Mouse (Mus musculus) forebrain, embryonic 12.5 days (tissue): ENCODE measurements around the gene Pdilt. TPM values are rescaled to one million over a fixed set of nuclear protein-coding genes. Genes with fewer than 3 reads are reported as not detected.

Source experiments
- ATAC-seq: fragments of 200-750 bp; cut with Nextera tagmentation; 2 replicates; pipeline ENCODE4 v1.8.0; 2017; ENCODE audit warnings: moderate TSS enrichment; ENCODE audit not compliant: low FRiP score
- H3K27ac ChIP-seq: fragments of 300-500 bp; sonication (generic); 2 replicates; pipeline ENCODE4 v1.5.1; 2016; ENCODE audit warnings: mild to moderate bottlenecking
- H3K27me3 ChIP-seq: fragments of 300-500 bp; sonication (generic); 2 replicates; pipeline ENCODE4 v1.6.1; 2016; ENCODE audit warnings: mild to moderate bottlenecking
- H3K36me3 ChIP-seq: fragments of 300-500 bp; sonication (generic); replicated peaks from 2 replicates; pipeline ENCODE4 v1.6.1; 2016; ENCODE audit warnings: mild to moderate bottlenecking
- H3K4me1 ChIP-seq: fragments of 300-500 bp; sonication (generic); 2 replicates; pipeline ENCODE4 v1.6.1; 2016
- H3K4me2 ChIP-seq: fragments of 300-500 bp; sonication (generic); 2 replicates; pipeline ENCODE4 v1.6.1; 2016; ENCODE audit warnings: mild to moderate bottlenecking, moderate library complexity
- H3K4me3 ChIP-seq: fragments of 300-500 bp; sonication (generic); replicated peaks from 2 replicates; pipeline ENCODE4 v1.5.1; 2016; ENCODE audit warnings: mild to moderate bottlenecking
- H3K9ac ChIP-seq: fragments of 300-500 bp; sonication (generic); 2 replicates; pipeline ENCODE4 v1.6.1; 2016; ENCODE audit warnings: mild to moderate bottlenecking
- H3K9me3 ChIP-seq: fragments of 300-500 bp; sonication (generic); 2 replicates; pipeline ENCODE4 v1.6.1; 2016
- WGBS: fragments of 180-500 bp; shearing (Covaris S2); methylation state at CpG from one replicate; pipeline ENCODE4 v1.1.7; 2016; 5-methylcytosine and 5-hydroxymethylcytosine counted together
- polyA plus RNA-seq: library from polyadenylated mRNA; unstranded; fragments of >200 nt; fragmentation: Nextera tagmentation; extraction: Ambion mirVana; gene quantifications from 2 replicates; pipeline ENCODE4 v1.2.1, GENCODE M21; 2016

The Pdilt gene
- polyA plus RNA-seq, 1 experiment from 2014 or later: not detected

DNA sequence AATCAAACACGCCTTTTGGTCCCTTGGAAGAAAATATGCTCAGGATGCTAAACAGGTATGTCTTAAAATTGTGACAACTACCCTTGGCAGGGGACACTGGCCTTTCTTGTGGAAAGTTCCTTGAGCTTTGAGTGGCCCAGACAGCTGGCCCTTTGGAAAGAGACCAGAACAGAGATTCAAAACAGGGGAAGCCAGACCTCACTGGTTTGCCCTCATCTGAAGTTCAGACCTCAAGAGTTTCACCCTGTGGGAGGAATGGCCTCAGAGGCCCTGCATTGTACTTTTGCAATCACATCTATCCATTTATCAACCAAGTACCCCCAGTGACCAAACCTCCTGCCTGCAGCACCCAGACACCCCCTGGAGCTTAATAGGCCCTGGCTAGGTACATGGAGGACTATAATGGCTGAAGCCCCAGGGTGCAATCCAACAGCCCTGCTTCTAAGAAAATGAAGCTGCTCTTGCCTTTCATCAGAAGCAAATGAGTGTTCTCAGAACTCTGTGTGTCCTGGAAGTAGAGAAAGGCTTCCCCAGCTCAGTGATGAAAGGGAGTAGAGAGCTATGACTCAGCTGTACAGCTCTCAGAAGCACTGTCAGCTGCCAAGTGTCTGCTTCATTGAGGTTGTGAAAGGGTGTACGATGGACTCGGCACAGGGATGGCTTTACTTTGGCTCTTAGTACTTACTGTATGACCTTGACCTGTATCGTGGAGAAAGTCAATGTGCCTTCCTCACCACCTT is 33.1 kb downstream of the Pdilt start:
- no peak overlapping the region for H3K9ac ChIP-seq
- no peaks in the 10 kb centered on the region for H3K9me3 ChIP-seq
- ATAC-seq: no peak
- no peaks in the 10 kb centered on the region for H3K36me3 ChIP-seq
- no peaks in the 10 kb centered on the region for H3K4me1 ChIP-seq
- 86% methylated on average over 4 of the region's 4 CpGs for WGBS
- no peak overlapping the region for H3K4me3 ChIP-seq
- H3K4me2 ChIP-seq: no peak overlapping the region
- H3K27me3 ChIP-seq: no peaks in the 10 kb centered on the region; the same call in 1 of the 2 replicates
- no peak overlapping the region for H3K27ac ChIP-seq

DNA sequence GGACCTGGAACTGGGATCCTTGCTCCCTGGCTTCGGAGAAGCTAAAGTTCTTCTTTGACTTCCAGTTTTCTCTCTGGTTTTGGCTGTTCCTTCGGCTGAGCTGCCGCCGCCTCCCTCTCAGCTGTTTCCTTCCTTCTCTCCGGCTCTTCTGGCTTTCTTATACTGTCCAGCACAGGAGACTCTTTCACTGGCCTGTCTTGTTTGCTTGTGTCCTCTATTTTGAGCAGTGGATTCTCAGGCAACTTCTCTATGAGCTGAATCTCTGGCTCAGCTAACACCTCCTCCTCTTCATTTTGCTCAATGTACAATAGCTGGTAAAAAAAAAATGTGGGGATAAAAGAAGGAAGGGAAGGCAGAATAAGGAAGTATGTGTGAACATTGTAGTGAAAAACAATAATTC is 36.6 kb downstream of the Pdilt start:
- Histone ChIP-seq H3K27ac (no peak overlapping the region), H3K9me3 (no peaks in the 10 kb centered on the region), H3K9ac (no peak overlapping the region), H3K36me3 (no peaks in the 10 kb centered on the region), H3K4me3 (no peak overlapping the region), H3K4me2 (no peak overlapping the region), H3K4me1 (no peaks in the 10 kb centered on the region), H3K27me3 (no peaks in the 10 kb centered on the region)
- ATAC-seq: no peak
- 89% methylated on average over 5 of the region's 5 CpGs for WGBS

DNA sequence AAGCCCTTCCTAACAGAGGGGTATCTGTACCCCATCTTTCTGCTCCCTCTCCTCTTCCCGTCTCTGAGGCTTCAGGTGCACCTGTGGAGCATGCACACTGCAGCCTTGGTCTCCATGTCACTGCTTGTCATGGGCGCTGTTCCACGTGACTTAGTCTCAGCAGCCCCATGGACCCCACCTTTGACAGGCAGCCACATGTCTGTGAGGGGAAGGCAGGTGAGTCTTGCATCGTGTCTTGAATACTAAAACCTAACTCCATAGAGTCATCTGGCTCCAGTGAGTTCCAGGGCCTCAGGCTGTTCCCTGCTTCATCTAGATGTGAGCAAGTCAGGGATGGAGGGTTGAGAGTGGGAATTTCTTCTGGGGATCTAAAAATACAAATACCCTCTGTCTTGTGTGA is 39.1 kb downstream of the Pdilt start:
- H3K9ac ChIP-seq: no peak overlapping the region
- 88% methylated on average over 4 of the region's 4 CpGs for WGBS
- H3K27ac ChIP-seq: no peak overlapping the region
- no peaks in the 10 kb centered on the region for H3K9me3 ChIP-seq
- H3K4me2 ChIP-seq: no peak overlapping the region
- H3K4me3 ChIP-seq: no peak overlapping the region
- no peaks in the 10 kb centered on the region for H3K27me3 ChIP-seq
- H3K36me3 ChIP-seq: no peaks in the 10 kb centered on the region
- ATAC-seq: no peak
- no peaks in the 10 kb centered on the region for H3K4me1 ChIP-seq

DNA sequence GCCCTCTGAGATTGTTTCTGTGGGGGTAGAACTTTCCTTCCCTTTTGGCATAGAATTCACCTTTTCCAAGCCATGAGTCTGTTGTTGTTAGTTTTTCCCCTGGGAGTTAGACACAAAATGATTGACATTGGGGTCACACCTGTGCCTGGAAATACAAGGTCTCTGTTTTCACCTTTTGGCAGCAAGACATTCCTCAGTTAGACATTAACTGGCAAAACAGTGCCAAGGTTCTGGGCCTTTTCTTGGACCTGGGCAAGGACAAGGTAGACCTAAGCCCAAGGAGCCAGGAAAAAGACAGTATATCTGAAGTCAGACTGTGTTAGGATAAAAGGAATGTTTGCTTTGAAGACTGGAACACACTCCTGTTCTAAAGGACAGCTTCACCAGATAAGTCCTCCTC is 44.0 kb downstream of the Pdilt start, which contains the start of gene Umod:
Umod (minus strand) TSS at position 27 of the 400 bp plus-strand sequence.
- H3K36me3 ChIP-seq: no peaks in the 10 kb centered on the region
- no peak within 1 kb of the TSS for H3K4me3 ChIP-seq
- H3K27me3 ChIP-seq: no peaks in the 10 kb centered on the region
- H3K27ac ChIP-seq: no peak within 1 kb of the TSS
- no peak within 1 kb of the TSS for H3K4me2 ChIP-seq
- H3K9ac ChIP-seq: no peak within 1 kb of the TSS
- H3K4me1 ChIP-seq: no peaks in the 10 kb centered on the region
- no peak for ATAC-seq
- no peaks in the 10 kb centered on the region for H3K9me3 ChIP-seq

GRCm38 (mm10) chr7:119476500-119477389 is 46.5 kb downstream of the Pdilt start:
- Histone ChIP-seq H3K4me2 (no peak overlapping the region), H3K27ac (no peak overlapping the region), H3K4me1 (no peaks in the 10 kb centered on the region), H3K4me3 (no peak overlapping the region), H3K27me3 (no peaks in the 10 kb centered on the region), H3K9ac (no peak overlapping the region), H3K9me3 (no peaks in the 10 kb centered on the region), H3K36me3 (no peaks in the 10 kb centered on the region)
- 79% methylated on average over 33 of the region's 33 CpGs for WGBS
- ATAC-seq: no peak

DNA sequence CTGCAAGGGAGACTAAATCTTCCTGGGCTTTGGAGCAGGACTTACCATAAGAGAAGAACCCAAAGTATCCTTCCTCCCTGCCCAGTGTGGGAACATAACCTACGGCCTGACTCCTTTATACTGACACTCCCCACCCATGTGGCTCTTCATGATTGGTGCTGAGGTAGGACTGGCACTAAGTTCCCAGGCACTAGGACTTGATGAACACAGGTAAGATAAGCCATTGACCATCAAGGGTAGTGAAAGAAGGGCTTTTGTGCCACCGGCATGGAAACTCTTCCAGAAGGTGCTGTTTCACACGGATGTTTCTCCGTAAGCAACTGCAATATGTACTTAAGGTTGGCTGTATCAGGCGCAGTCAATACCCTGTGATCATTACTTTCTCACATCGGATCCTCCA is 64.1 kb downstream of the Pdilt start, which contains the start of gene Gp2:
Gp2 (minus strand) TSS at position 101 of the 400 bp plus-strand sequence.
- no peak within 1 kb of the TSS for H3K9ac ChIP-seq
- no peak for ATAC-seq
- 93% methylated on average over 6 of the region's 6 CpGs for WGBS
- no peak within 1 kb of the TSS for H3K27ac ChIP-seq
- H3K27me3 ChIP-seq: no peaks in the 10 kb centered on the region
- H3K36me3 ChIP-seq: no peaks in the 10 kb centered on the region
- H3K4me1 ChIP-seq: peaks cover 4% of the 10 kb centered on the region; the same call in 1 of the 2 replicates
- no peaks in the 10 kb centered on the region for H3K9me3 ChIP-seq
- H3K4me3 ChIP-seq: no peak within 1 kb of the TSS
- H3K4me2 ChIP-seq: no peak within 1 kb of the TSS

- no peak for ATAC-seq
Measured at GRCm38 (mm10) chr7:119454192-119454591, 69.1 kb downstream of the Pdilt start.

DNA sequence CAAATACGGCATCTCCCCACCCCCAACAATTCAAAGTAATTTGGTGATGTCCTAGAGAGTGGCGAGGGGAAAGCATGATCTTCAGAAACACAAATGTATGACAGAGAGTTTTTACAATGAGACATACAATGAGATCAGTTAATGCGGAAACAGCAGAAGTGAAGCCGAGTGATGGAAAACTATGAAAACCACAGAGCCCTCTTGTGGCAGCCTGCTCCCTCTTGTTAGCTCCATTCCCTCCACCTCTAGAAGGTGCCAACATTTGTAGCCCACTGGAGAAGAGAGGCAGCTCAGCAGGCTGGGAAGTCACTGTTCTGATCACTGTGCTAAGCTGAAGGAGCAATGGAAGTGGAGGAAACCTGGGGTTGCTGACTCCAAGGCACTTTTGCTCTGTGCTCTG is 79.4 kb downstream of the Pdilt start:
- Histone ChIP-seq H3K4me1 (no peaks in the 10 kb centered on the region), H3K4me3 (no peak overlapping the region), H3K27ac (no peak overlapping the region), H3K27me3 (no peaks in the 10 kb centered on the region), H3K9me3 (no peaks in the 10 kb centered on the region), H3K9ac (no peak overlapping the region), H3K36me3 (no peaks in the 10 kb centered on the region), H3K4me2 (no peak overlapping the region)
- 79% methylated on average over 4 of the region's 4 CpGs for WGBS
- ATAC-seq: no peak

More at GRCm38 (mm10) chr7:119454192-119454591, 69.1 kb downstream of the Pdilt start:
- Histone ChIP-seq H3K9me3 (no peaks in the 10 kb centered on the region), H3K9ac (no peak overlapping the region), H3K4me3 (no peak overlapping the region), H3K27ac (no peak overlapping the region), H3K4me2 (no peak overlapping the region), H3K4me1 (peaks cover 4% of the 10 kb centered on the region; the same call in 1 of the 2 replicates), H3K27me3 (no peaks in the 10 kb centered on the region), H3K36me3 (no peaks in the 10 kb centered on the region)
- WGBS: 75% methylated on average over 7 of the region's 7 CpGs

GRCm38 (mm10) chr7:119441938-119442337 is 81.4 kb downstream of the Pdilt start:
- H3K9me3 ChIP-seq: no peaks in the 10 kb centered on the region
- H3K27ac ChIP-seq: no peak overlapping the region
- no peaks in the 10 kb centered on the region for H3K36me3 ChIP-seq
- H3K27me3 ChIP-seq: no peaks in the 10 kb centered on the region
- H3K4me2 ChIP-seq: no peak overlapping the region
- WGBS: 80% methylated on average over 1 of the region's 1 CpGs
- H3K9ac ChIP-seq: no peak overlapping the region
- no peak for ATAC-seq
- no peak overlapping the region for H3K4me3 ChIP-seq
- H3K4me1 ChIP-seq: no peaks in the 10 kb centered on the region

Other genes with a start within 250 kb of the Pdilt start
- not detected in 2 replicates for gene Gp2, start 64.2 kb downstream of the Pdilt start, polyA plus RNA-seq
- not detected in 2 replicates for gene Umod, start 44.2 kb downstream of the Pdilt start, polyA plus RNA-seq
- not detected in 2 replicates for gene Acsm5, start 4.0 kb downstream of the Pdilt start, polyA plus RNA-seq
- not detected in 2 replicates for gene Acsm2, start 30.9 kb upstream of the Pdilt start, polyA plus RNA-seq
- not detected in 2 replicates for gene Acsm1, start 83.5 kb upstream of the Pdilt start, polyA plus RNA-seq
- 5.5 and 10.6 TPM in 2 replicates for gene Acsm4, start 166.5 kb upstream of the Pdilt start, polyA plus RNA-seq
- 89.6 and 94.4 TPM in 2 replicates for gene Thumpd1, start 197.3 kb upstream of the Pdilt start, polyA plus RNA-seq
- 0.15 and 0.22 TPM in 2 replicates for gene Acsm3, start 237.4 kb upstream of the Pdilt start, polyA plus RNA-seq